Mouse (Mus musculus): Measurements from ENCODE around the gene Gng12.

- no peak for TF ChIP-seq CTCF (IDR thresholded peaks at IDR 0.05; ENCODE audit: control insufficient read depth, insufficient read depth, low read length)
- no peak for TF ChIP-seq POLR2A (IDR thresholded peaks at IDR 0.05; ENCODE audit: borderline replicate concordance, control insufficient read depth, low read depth, low read length)
Measured at GRCm38 (mm10) chr6:67021308-67021707, 125.1 kb downstream of the Gng12 start.

Measured in bone marrow, adult 2 months (tissue).